Mouse (Mus musculus): Measurements from ENCODE around the gene Mrpl35. TPM values are rescaled to one million over a fixed set of nuclear protein-coding genes. Genes with fewer than 3 reads are reported as not detected.
A peak's percentile ranks its signal among the peaks of the same experiment; 100 is the strongest.
"Not testable (repeated sequence)": the region's sequence is repeated elsewhere in the genome, so short reads cannot be mapped to it uniquely, and the experiment has no call there.

Mrpl35 gene
- 58.5 and 64.8 TPM in 2 replicates for polyA plus RNA-seq (2015; fragmentation: Nextera tagmentation; extraction: Ambion mirVana)

DNA sequence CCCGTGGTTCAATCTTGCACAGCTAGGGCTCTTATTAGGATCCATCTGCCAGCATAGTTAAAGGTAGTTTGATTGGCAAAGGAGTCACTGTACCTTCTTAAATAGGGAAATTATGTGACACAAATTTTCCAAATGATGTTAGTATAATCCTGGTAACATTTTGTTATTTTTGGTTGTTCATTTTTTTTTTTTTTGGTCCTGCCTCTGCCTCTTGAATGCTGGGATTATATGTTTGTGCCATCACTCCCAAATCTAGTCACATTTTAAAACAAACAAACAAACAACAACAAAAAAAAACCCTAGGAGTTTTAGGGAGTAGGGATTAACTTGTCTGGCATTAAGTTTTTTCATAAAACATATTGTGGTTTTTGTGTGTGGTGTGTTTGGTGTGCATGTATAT is at the start of gene Mrpl35:
Gene Mrpl35 (minus strand): TSS at position 101 of the 400 bp plus-strand sequence.
- H3K27me3 ChIP-seq (ENCODE audit: control insufficient read depth, insufficient read depth, low read length) = no peaks in the 10 kb centered on the region
- no peaks in the 10 kb centered on the region for H3K9me3 ChIP-seq (replicated peaks; ENCODE audit: control insufficient read depth, low read length)
- H3K36me3 ChIP-seq (ENCODE audit: control insufficient read depth, insufficient read depth, low read length) = no peaks in the 10 kb centered on the region
- no peak within 1 kb of the TSS for H3K9ac ChIP-seq (ENCODE audit: low read length)
- H3K4me2 ChIP-seq (ENCODE audit: low read depth, low read length) = no peak within 1 kb of the TSS
- no peak for ATAC-seq (ENCODE audit: insufficient read depth, low FRiP score)
- WGBS = 37% methylated on average over 1 of the region's 1 CpGs
- H3K27ac ChIP-seq (ENCODE audit: low read length) = no peak within 1 kb of the TSS
- H3K4me1 ChIP-seq (ENCODE audit: control insufficient read depth, insufficient read depth, low read length) = peaks cover 5% of the 10 kb centered on the region
- H3K4me3 ChIP-seq (replicated peaks; ENCODE audit: low read length) = no peak within 1 kb of the TSS

GRCm38 (mm10) chr6:71871396-71871795 is 44.6 kb upstream of the Mrpl35 start:
- no peaks in the 10 kb centered on the region for H3K4me1 ChIP-seq (ENCODE audit: control insufficient read depth, insufficient read depth, low read length)
- no peak overlapping the region for H3K4me2 ChIP-seq (ENCODE audit: low read depth, low read length)
- H3K9ac ChIP-seq (ENCODE audit: low read length) = no peak overlapping the region
- no peaks in the 10 kb centered on the region for H3K27me3 ChIP-seq (ENCODE audit: control insufficient read depth, insufficient read depth, low read length)
- no peak for ATAC-seq (ENCODE audit: insufficient read depth, low FRiP score)
- H3K9me3 ChIP-seq (replicated peaks; ENCODE audit: control insufficient read depth, low read length) = no peaks in the 10 kb centered on the region
- no peak overlapping the region for H3K4me3 ChIP-seq (replicated peaks; ENCODE audit: low read length)
- H3K27ac ChIP-seq (ENCODE audit: low read length) = no peak overlapping the region
- H3K36me3 ChIP-seq (ENCODE audit: control insufficient read depth, insufficient read depth, low read length) = peaks cover 7% of the 10 kb centered on the region
- WGBS = 94% methylated on average over 9 of the region's 9 CpGs

- no peak overlapping the region for H3K4me3 ChIP-seq (replicated peaks; ENCODE audit: low read length)
- H3K4me2 ChIP-seq (ENCODE audit: low read depth, low read length) = no peak overlapping the region
- WGBS = 97% methylated on average over 1 of the region's 1 CpGs
- no peak overlapping the region for H3K27ac ChIP-seq (ENCODE audit: low read length)
- H3K27me3 ChIP-seq (ENCODE audit: control insufficient read depth, insufficient read depth, low read length) = no peaks in the 10 kb centered on the region
- no peak for ATAC-seq (ENCODE audit: insufficient read depth, low FRiP score)
- no peaks in the 10 kb centered on the region for H3K9me3 ChIP-seq (replicated peaks; ENCODE audit: control insufficient read depth, low read length)
- H3K36me3 ChIP-seq (ENCODE audit: control insufficient read depth, insufficient read depth, low read length) = peaks cover 16% of the 10 kb centered on the region
- H3K4me1 ChIP-seq (ENCODE audit: control insufficient read depth, insufficient read depth, low read length) = no peaks in the 10 kb centered on the region
- no peak overlapping the region for H3K9ac ChIP-seq (ENCODE audit: low read length)
Observed at GRCm38 (mm10) chr6:71868809-71869208, 42.0 kb upstream of the Mrpl35 start.

DNA sequence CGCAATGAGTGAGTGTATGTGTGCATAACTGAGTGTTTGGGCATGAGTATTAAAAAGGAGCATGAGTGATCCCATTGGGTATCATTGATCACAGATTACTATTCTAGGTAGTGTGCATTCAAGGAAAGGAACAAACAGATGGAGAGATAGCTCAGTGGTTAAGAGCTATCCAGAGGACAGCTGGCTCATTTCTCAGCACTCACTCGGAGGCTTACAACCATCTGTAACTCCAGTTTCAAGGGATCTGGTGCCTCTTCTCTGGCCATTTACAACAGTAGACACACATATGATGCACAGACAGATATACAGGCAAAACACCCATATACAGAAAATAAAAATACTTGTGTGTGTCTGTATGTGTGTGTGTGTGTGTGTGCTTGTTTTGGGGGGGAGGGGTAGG is 41.0 kb upstream of the Mrpl35 start:
- Histone ChIP-seq H3K4me2 (ENCODE audit: low read depth, low read length) (no peak overlapping the region), H3K9ac (ENCODE audit: low read length) (no peak overlapping the region), H3K4me3 (replicated peaks; ENCODE audit: low read length) (no peak overlapping the region), H3K27me3 (ENCODE audit: control insufficient read depth, insufficient read depth, low read length) (no peaks in the 10 kb centered on the region), H3K4me1 (ENCODE audit: control insufficient read depth, insufficient read depth, low read length) (no peaks in the 10 kb centered on the region), H3K36me3 (ENCODE audit: control insufficient read depth, insufficient read depth, low read length) (peaks cover 23% of the 10 kb centered on the region), H3K9me3 (replicated peaks; ENCODE audit: control insufficient read depth, low read length) (no peaks in the 10 kb centered on the region), H3K27ac (ENCODE audit: low read length) (no peak overlapping the region)
- ATAC-seq (ENCODE audit: insufficient read depth, low FRiP score) = no peak
- WGBS = 85% methylated on average over 2 of the region's 2 CpGs

DNA sequence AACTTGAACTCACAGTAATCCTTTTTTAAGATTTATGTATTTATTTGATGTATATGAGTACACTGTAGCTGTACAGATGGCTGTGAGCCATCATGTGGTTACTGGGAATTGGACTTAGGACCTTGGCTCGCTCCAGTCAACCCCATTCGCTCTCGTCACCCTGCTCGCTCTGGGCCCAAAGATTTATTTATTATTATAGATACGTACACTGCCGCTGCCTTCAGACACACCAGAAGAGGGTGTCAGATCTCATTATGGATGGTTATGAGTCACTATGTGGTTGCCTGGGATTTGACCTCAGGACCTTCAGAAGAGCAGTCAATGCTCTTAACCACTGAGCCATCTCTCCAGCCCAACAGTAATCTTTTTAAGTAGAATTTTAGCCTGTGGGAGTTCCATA is 20.1 kb upstream of the Mrpl35 start:
- H3K4me1 ChIP-seq (ENCODE audit: control insufficient read depth, insufficient read depth, low read length); H3K9me3 ChIP-seq (replicated peaks; ENCODE audit: control insufficient read depth, low read length); H3K4me3 ChIP-seq (replicated peaks; ENCODE audit: low read length); H3K27ac ChIP-seq (ENCODE audit: low read length); H3K36me3 ChIP-seq (ENCODE audit: control insufficient read depth, insufficient read depth, low read length); H3K4me2 ChIP-seq (ENCODE audit: low read depth, low read length); H3K27me3 ChIP-seq (ENCODE audit: control insufficient read depth, insufficient read depth, low read length); H3K9ac ChIP-seq (ENCODE audit: low read length): not testable (repeated sequence)
- 0 out of 2 replicates have a peak, but pooled peaks have one; percentile 44 for ATAC-seq (ENCODE audit: insufficient read depth, low FRiP score)
- WGBS = 80% methylated on average over 6 of the region's 6 CpGs

GRCm38 (mm10) chr6:71840597-71841290 is 14.0 kb upstream of the Mrpl35 start:
- ATAC-seq (ENCODE audit: insufficient read depth, low FRiP score) = no peak

GRCm38 (mm10) chr6:71839815-71840214 is 13.0 kb upstream of the Mrpl35 start:
- Histone ChIP-seq H3K27me3 (ENCODE audit: control insufficient read depth, insufficient read depth, low read length) (no peaks in the 10 kb centered on the region), H3K36me3 (ENCODE audit: control insufficient read depth, insufficient read depth, low read length) (peaks cover 5% of the 10 kb centered on the region; the same call in 1 of the 2 replicates), H3K27ac (ENCODE audit: low read length) (no peak overlapping the region), H3K9ac (ENCODE audit: low read length) (no peak overlapping the region), H3K4me2 (ENCODE audit: low read depth, low read length) (no peak overlapping the region), H3K4me3 (replicated peaks; ENCODE audit: low read length) (no peak overlapping the region), H3K4me1 (ENCODE audit: control insufficient read depth, insufficient read depth, low read length) (peaks cover 4% of the 10 kb centered on the region; the same call in 1 of the 2 replicates), H3K9me3 (replicated peaks; ENCODE audit: control insufficient read depth, low read length) (no peaks in the 10 kb centered on the region)
- ATAC-seq (ENCODE audit: insufficient read depth, low FRiP score) = no peak

More at GRCm38 (mm10) chr6:71840597-71841290, 14.0 kb upstream of the Mrpl35 start:
- Histone ChIP-seq H3K9me3 (replicated peaks; ENCODE audit: control insufficient read depth, low read length) (no peaks in the 10 kb centered on the region), H3K9ac (ENCODE audit: low read length) (no peak overlapping the region), H3K36me3 (ENCODE audit: control insufficient read depth, insufficient read depth, low read length) (no peaks in the 10 kb centered on the region), H3K27me3 (ENCODE audit: control insufficient read depth, insufficient read depth, low read length) (no peaks in the 10 kb centered on the region), H3K4me1 (ENCODE audit: control insufficient read depth, insufficient read depth, low read length) (peaks cover 4% of the 10 kb centered on the region; the same call in 1 of the 2 replicates), H3K4me3 (replicated peaks; ENCODE audit: low read length) (no peak overlapping the region), H3K4me2 (ENCODE audit: low read depth, low read length) (no peak overlapping the region), H3K27ac (ENCODE audit: low read length) (no peak overlapping the region)
- WGBS = 92% methylated on average over 1 of the region's 1 CpGs

GRCm38 (mm10) chr6:71836811-71837210 is 10.0 kb upstream of the Mrpl35 start:
- Histone ChIP-seq H3K27me3 (ENCODE audit: control insufficient read depth, insufficient read depth, low read length) (no peaks in the 10 kb centered on the region), H3K9me3 (replicated peaks; ENCODE audit: control insufficient read depth, low read length) (no peaks in the 10 kb centered on the region), H3K4me2 (ENCODE audit: low read depth, low read length) (no peak overlapping the region), H3K4me3 (replicated peaks; ENCODE audit: low read length) (no peak overlapping the region), H3K27ac (ENCODE audit: low read length) (no peak overlapping the region), H3K4me1 (ENCODE audit: control insufficient read depth, insufficient read depth, low read length) (peaks cover 14% of the 10 kb centered on the region), H3K36me3 (ENCODE audit: control insufficient read depth, insufficient read depth, low read length) (peaks cover 9% of the 10 kb centered on the region; the same call in 1 of the 2 replicates), H3K9ac (ENCODE audit: low read length) (no peak overlapping the region)
- ATAC-seq (ENCODE audit: insufficient read depth, low FRiP score) = no peak
- 72% methylated on average over 2 of the region's 2 CpGs for WGBS

DNA sequence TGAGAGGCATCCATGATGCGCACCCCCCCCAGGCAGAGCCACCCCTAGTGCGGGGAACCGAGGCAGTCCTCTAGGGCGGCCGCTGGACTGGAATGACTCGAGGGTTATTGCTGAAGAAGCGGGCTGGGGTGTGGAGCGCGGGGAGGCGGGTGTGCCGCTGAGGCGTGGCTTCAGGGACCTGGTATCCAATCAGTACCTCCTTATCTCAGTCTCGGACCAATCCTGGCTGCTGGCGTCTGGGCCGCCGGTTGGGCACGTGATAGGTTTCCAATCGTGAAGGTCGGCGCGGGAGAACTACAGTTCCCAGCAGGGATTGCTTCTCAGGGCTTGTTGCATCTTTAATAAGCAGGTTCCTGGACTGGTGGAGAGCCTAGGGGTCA is 4.8 kb upstream of the Mrpl35 start:
- H3K9ac ChIP-seq (ENCODE audit: low read length) = peak overlapping the region; percentile 97
- peaks cover 10% of the 10 kb centered on the region for H3K4me1 ChIP-seq (ENCODE audit: control insufficient read depth, insufficient read depth, low read length)
- H3K4me2 ChIP-seq (ENCODE audit: low read depth, low read length) = peak overlapping the region; percentile 67
- H3K27ac ChIP-seq (ENCODE audit: low read length) = peak overlapping the region; percentile 97
- WGBS = 1% methylated on average over 21 of the region's 21 CpGs
- peak overlapping the region; percentile 99 for H3K4me3 ChIP-seq (replicated peaks; ENCODE audit: low read length)
- peak; percentile 99 for ATAC-seq (ENCODE audit: insufficient read depth, low FRiP score)
- no peaks in the 10 kb centered on the region for H3K27me3 ChIP-seq (ENCODE audit: control insufficient read depth, insufficient read depth, low read length)
- no peaks in the 10 kb centered on the region for H3K9me3 ChIP-seq (replicated peaks; ENCODE audit: control insufficient read depth, low read length)
- H3K36me3 ChIP-seq (ENCODE audit: control insufficient read depth, insufficient read depth, low read length) = peaks cover 9% of the 10 kb centered on the region; the same call in 1 of the 2 replicates
